Mouse (Mus musculus) limb, embryonic 11.5 days (tissue): ENCODE data around the gene B3galt4. TPM values are rescaled to one million over a fixed set of nuclear protein-coding genes. Genes with fewer than 3 reads are reported as not detected.
A peak's percentile ranks its signal among the peaks of the same experiment; 100 is the strongest.

Experiments
- ATAC-seq: fragments of 200-750 bp; cut with Nextera tagmentation; 2 replicates; pipeline ENCODE4 v1.8.0; 2017; ENCODE audit warnings: low read depth; ENCODE audit not compliant: insufficient number of reproducible peaks, low FRiP score, low TSS enrichment
- DNase-seq: peaks from one replicate; pipeline ENCODE4 v3.0.0-alpha.2; 2015; ENCODE audit warnings: low spot score
- H3K27ac ChIP-seq: fragments of 300-500 bp; sonication (generic); replicated peaks from 2 replicates; pipeline ENCODE4 v1.5.1; 2014; ENCODE audit warnings: low read depth, mild to moderate bottlenecking, low read length
- H3K27me3 ChIP-seq: fragments of 300-500 bp; sonication (generic); 2 replicates; pipeline ENCODE4 v1.6.1; 2014; ENCODE audit warnings: mild to moderate bottlenecking, low read length, mixed read lengths; ENCODE audit not compliant: control insufficient read depth, insufficient read depth
- H3K36me3 ChIP-seq: fragments of 300-500 bp; sonication (generic); 2 replicates; pipeline ENCODE4 v1.6.1; 2014; ENCODE audit warnings: mild to moderate bottlenecking, low read length, moderate library complexity, mixed read lengths; ENCODE audit not compliant: control insufficient read depth, insufficient read depth
- H3K4me1 ChIP-seq: fragments of 300-500 bp; sonication (generic); 2 replicates; pipeline ENCODE4 v1.6.1; 2014; ENCODE audit warnings: low read length, mixed read lengths; ENCODE audit not compliant: control insufficient read depth, insufficient read depth
- H3K4me2 ChIP-seq: fragments of 300-500 bp; sonication (generic); 2 replicates; pipeline ENCODE4 v1.6.1; 2014; ENCODE audit warnings: low read depth, mild to moderate bottlenecking, moderate library complexity; ENCODE audit not compliant: severe bottlenecking
- H3K4me3 ChIP-seq: fragments of 300-500 bp; sonication (generic); 2 replicates; pipeline ENCODE4 v1.5.1; 2014; ENCODE audit warnings: low read depth, low read length
- H3K9ac ChIP-seq: fragments of 300-500 bp; sonication (generic); 2 replicates; pipeline ENCODE4 v1.6.1; 2014; ENCODE audit warnings: mild to moderate bottlenecking, low read length
- H3K9me3 ChIP-seq: fragments of 300-500 bp; sonication (generic); 2 replicates; pipeline ENCODE4 v1.6.1; 2016; ENCODE audit warnings: low read length; ENCODE audit not compliant: control insufficient read depth
- WGBS: fragments of 180-500 bp; shearing (Covaris S2); extraction: QIAGEN DNeasy Blood & Tissue Kit; methylation state at CpG from one replicate; pipeline ENCODE4 v1.1.7; 2014; 5-methylcytosine and 5-hydroxymethylcytosine counted together
- polyA plus RNA-seq: library from polyadenylated mRNA; unstranded; fragments of >200 nt; fragmentation: Nextera tagmentation; extraction: Ambion mirVana; gene quantifications from 2 replicates; pipeline ENCODE4 v1.2.1, GENCODE M21; 2014

The B3galt4 gene
- polyA plus RNA-seq, 1 experiment from 2014 or later = 2.6 TPM

DNA sequence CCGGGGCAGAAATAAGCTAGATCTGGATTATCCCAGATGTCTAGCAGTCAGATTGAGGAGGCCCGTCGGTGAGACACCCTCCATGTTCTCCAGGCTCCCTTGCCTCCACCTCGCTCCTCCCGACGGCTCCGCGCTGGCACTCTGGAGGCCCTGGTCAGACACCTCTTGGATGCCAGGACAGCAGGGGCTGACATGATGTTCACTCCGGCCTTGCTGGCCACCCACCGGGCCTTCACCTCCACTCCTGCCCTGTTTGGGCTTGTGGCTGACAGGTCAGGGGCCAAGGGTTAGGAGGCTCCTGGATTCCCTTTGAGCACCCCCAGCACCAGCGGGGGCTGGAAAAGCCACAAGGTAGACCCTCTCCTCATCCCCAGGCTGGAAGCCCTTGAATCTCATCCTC, 19.3 kb downstream of the B3galt4 start:
- H3K4me1 ChIP-seq = peaks cover 15% of the 10 kb centered on the region
- no peak overlapping the region for H3K9ac ChIP-seq
- H3K4me3 ChIP-seq = no peak overlapping the region
- DNase-seq = no peak
- no peaks in the 10 kb centered on the region for H3K9me3 ChIP-seq
- H3K4me2 ChIP-seq = no peak overlapping the region
- H3K36me3 ChIP-seq = peaks cover 7% of the 10 kb centered on the region; the same call in 1 of the 2 replicates
- ATAC-seq = no peak
- H3K27me3 ChIP-seq = no peaks in the 10 kb centered on the region
- 92% methylated on average over 11 of the region's 11 CpGs for WGBS
- no peak overlapping the region for H3K27ac ChIP-seq

DNA sequence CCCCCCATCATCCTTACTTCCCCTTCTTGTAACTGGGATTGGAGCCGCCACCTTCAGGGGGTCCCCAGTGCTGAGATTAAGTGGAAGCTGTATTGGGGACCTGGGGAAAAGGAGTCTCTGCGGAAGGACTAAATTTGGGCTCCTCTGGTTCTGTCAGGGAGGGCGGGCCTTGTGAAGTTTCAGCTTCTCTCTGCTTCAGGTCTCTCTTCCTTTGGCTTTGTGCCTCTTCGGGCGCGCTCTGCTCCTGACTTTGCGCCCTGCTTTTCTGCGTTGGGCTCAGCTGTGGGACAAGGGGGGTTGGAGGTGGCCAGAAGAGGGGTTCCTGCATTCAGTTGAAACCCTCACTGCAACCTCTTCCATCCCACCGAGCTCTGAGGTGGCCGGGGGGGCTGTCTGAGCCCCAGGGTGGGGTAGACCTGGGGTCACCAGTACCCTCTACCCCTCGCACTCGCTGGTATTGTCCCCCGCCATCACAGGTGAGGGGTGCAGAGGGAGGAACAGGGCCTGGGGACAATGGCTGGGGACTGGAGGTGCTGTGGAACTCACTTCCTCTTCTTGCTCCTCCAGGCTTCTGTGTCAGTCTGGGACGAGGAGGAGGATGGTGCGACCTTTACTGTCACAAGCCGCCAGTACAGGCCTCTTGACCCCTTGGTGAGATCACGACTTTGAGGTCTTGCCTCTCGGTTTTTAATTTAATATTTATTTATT, 20.0 kb downstream of the B3galt4 start:
- Histone ChIP-seq H3K9me3 (no peaks in the 10 kb centered on the region), H3K4me2 (peak overlapping the region; percentile 99), H3K36me3 (0 out of 2 replicates have a peak, but pooled peaks cover 6% of the 10 kb centered on the region), H3K4me3 (peak overlapping the region; percentile 91), H3K9ac (peak overlapping the region; percentile 81), H3K4me1 (peaks cover 15% of the 10 kb centered on the region), H3K27me3 (no peaks in the 10 kb centered on the region), H3K27ac (no peak overlapping the region)
- no peak for DNase-seq
- no peak for ATAC-seq
- 32% methylated on average over 18 of the region's 18 CpGs for WGBS

DNA sequence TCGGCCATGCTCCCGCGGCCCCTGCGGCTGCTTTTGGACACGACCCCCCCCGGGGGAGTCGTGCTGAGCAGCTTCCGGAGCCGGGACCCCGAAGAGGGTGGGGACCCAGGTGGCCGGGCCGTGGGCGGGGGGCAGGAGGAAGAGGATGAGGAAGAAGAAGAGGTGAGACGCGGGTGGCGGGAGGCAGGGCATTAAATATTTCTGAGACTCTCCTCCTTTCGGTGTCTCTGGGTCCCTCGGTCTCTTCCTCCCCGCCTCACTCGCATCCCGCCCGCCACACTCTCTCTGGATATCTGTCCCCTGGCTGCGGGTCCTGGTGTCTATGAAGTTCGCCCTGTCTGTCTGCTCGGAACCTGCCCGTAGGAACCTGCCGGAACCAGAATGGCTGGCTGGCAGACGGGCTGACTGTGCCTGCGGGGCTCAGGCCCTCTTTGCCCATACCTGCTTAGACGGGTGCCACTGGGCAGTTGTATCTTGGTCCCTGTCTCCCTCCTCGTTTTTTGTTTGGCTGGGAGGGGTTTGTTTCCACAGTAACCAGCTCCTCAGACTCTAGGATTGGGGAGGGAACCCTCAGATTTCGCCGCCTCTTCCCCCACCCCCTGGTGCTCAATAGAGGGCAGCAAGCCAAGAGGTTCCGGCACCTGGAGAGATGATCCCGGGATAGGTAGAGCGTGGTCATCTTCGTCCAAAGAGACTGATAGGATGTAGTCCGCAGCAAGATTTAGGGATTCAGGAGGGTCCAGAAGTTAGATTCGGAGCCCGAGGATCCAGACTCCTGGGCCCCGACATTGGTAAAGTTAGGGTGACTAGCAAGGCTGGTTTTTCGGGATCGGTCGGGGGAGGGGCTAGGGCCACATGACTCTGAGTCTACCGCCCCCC, 20.8 kb downstream of the B3galt4 start:
- H3K4me2 ChIP-seq = peak overlapping the region; percentile 99
- H3K27me3 ChIP-seq = no peaks in the 10 kb centered on the region
- H3K4me1 ChIP-seq = peaks cover 15% of the 10 kb centered on the region
- ATAC-seq (no peak), DNase-seq (no peak)
- H3K27ac ChIP-seq = peak overlapping the region; percentile 87
- H3K9ac ChIP-seq = peak overlapping the region; percentile 81
- peak overlapping the region; percentile 91 for H3K4me3 ChIP-seq
- WGBS = under 1% methylated on average over 42 of the region's 45 CpGs
- H3K36me3 ChIP-seq = 0 out of 2 replicates have a peak, but pooled peaks cover 6% of the 10 kb centered on the region
- H3K9me3 ChIP-seq = no peaks in the 10 kb centered on the region

DNA sequence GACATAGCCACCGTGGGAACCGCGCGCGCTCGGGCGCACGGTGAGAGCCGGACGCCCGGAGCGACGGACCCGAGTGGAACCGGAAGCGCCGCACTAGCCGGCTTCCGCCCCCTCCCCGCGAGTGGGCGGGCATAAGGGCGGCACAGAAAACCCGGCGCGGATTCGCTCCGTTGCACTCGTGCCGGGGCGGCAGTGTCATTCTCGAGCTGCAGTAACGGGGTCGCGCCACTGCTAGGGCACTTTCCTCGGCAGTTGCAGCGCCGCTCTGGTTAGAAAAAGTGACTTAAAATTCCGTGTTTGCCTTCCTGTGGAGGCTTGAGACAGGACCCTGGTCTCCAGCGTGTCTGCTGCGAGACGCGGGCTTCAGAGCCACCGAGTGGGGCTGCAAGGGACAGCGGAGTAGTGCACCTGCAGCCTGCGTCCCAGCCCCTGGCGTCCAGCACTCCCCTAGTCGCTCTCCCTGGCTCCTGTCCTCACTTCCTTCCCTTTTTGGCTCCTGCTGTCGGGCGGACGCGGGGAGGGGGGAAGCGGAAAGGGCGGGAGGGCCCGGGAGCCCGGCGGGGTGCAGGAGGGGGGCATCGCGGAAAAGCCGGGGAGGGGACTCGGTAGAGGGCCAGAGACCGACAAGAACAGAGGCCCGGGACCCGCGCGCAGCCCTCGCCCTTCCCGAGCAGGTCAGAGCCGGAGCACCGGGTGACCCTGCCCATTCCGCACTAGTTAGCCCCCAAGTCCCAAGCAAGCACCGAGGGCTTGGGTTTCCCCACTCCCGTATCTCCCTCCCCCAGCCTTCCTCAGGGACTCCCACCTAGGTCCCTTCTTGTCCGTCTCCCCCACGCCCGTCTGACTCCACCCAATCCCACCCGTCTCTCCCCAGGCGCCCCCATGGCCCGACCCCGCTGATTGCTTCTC, 21.7 kb downstream of the B3galt4 start, which contains the start of gene Rgl2:
Gene Rgl2, plus strand, starts transcription at position 173 of the 909 bp plus-strand sequence.
- DNase-seq (peak; percentile 97), ATAC-seq (peak; percentile 73)
- no peaks in the 10 kb centered on the region for H3K9me3 ChIP-seq
- H3K4me3 ChIP-seq = peak within 1 kb of the TSS; percentile 91
- H3K9ac ChIP-seq = peak within 1 kb of the TSS; percentile 81
- H3K4me2 ChIP-seq = peak within 1 kb of the TSS; percentile 99
- no peaks in the 10 kb centered on the region for H3K27me3 ChIP-seq
- peak within 1 kb of the TSS; percentile 87 for H3K27ac ChIP-seq
- H3K4me1 ChIP-seq = peaks cover 15% of the 10 kb centered on the region
- H3K36me3 ChIP-seq = 0 out of 2 replicates have a peak, but pooled peaks cover 4% of the 10 kb centered on the region
- WGBS = under 1% methylated on average over 76 of the region's 80 CpGs

DNA sequence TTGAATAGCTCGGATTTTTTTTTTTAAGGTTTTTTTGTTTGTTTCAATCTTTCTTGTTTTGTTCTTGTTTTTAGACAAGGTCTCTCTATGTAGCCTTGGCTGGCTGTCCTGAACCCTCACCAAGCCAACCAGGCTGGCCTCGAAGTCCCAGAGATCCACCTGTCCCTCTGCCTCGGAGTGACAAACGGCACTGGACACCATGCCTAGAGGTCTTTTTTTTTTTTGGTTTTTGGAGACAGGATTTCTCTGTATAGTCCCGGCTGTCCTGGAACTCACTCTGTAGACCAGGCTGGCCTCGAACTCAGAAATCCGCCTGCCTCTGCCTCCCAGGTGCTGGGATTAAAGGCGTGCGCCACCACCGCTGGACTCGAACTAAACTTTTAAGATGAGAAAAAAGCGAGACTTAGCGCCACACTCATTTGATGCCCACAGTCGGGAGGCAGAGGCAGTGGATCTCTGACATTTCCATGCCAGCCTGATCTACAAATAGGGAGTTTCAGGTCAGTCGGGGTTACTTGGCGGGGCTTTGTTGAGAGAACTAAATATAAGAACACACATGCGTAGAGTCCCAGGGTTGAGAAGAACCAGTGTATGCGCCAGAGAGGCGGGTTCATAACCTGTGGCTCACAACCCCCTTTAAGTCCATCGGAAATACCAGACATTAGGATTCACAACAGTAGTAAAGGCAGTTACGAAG, 22.9 kb downstream of the B3galt4 start:
- 0 out of 2 replicates have a peak, but pooled peaks cover 2% of the 10 kb centered on the region for H3K36me3 ChIP-seq
- no peak overlapping the region for H3K27ac ChIP-seq
- H3K4me1 ChIP-seq = peaks cover 15% of the 10 kb centered on the region
- peak overlapping the region; percentile 73 for H3K9ac ChIP-seq
- no peaks in the 10 kb centered on the region for H3K9me3 ChIP-seq
- H3K4me3 ChIP-seq = peak overlapping the region; percentile 91
- peak overlapping the region; percentile 99 for H3K4me2 ChIP-seq
- no peak for ATAC-seq
- DNase-seq = no peak
- H3K27me3 ChIP-seq = no peaks in the 10 kb centered on the region
- 64% methylated on average over 21 of the region's 21 CpGs for WGBS

DNA sequence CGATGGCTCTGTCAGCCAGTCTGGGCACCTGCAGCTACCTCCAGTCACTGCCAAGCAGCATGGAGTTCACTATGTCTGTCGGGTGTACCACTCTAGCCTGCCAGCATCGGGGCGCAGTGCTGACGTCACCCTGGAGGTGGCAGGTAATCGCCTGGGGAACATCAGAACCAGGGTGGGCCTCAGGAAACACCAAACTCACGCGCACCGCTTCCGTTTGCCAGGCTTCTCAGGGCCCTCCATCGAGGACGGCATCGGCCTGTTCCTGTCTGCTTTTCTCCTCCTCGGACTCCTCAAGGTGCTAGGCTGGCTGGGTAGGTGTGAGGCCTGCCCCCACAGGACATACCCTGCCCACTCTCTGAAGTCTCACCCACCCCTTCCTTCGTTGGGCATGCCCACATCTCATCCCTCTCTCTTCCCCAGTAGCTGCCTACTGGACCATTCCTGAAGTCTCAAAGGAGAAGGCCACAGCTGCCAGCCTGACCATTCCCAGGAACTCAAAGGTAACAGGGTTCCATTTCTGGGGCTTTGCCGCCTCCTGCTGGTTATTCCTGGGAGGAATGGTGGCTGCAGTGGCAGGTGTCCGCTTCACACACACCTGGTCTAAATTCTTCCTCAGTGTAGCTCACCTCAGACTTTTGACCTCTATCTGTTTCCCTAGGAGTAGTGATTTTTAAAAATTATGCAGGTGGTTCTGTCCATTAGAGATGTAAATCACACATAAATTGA, 24.9 kb downstream of the B3galt4 start:
- H3K4me1 ChIP-seq = peaks cover 14% of the 10 kb centered on the region
- no peak overlapping the region for H3K9ac ChIP-seq
- no peaks in the 10 kb centered on the region for H3K27me3 ChIP-seq
- DNase-seq = peak; percentile 55
- no peak overlapping the region for H3K4me3 ChIP-seq
- WGBS = 73% methylated on average over 17 of the region's 17 CpGs
- 0 out of 2 replicates have a peak, but pooled peaks cover 2% of the 10 kb centered on the region for H3K36me3 ChIP-seq
- no peaks in the 10 kb centered on the region for H3K9me3 ChIP-seq
- ATAC-seq = no peak
- H3K4me2 ChIP-seq = no peak overlapping the region
- H3K27ac ChIP-seq = no peak overlapping the region

DNA sequence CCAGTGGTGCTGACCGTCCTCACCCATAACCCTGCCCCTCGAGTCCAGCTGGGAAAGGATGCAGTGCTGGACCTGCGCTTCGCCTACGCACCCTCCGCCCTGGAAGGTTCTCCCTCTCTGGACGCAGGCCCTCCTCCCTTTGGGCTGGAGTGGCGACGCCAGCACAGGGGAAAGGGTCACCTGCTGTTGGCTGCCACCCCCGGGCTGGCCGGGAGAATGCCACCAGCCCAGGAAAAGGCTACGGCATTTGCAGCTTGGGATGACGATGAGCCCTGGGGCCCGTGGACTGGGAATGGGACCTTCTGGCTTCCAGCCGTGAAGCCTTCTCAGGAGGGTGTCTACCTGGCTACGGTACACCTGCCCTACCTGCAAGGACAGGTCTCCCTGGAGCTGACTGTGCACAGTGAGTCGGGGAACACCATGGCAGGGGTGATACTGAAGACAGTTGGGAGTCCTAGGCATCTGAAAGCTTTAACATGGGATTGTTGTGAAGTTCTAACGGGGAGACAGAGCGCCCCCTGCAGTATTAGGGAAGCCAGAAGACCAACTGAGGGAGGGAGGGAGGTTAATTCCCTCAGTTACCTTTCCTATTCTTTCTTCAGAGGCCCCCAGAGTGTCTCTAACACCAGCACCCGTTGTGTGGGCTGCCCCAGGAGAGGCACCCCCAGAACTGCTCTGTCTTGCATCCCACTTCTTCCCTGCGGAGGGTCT, 25.7 kb downstream of the B3galt4 start:
- WGBS = 81% methylated on average over 21 of the region's 21 CpGs
- H3K36me3 ChIP-seq = 0 out of 2 replicates have a peak, but pooled peaks cover 2% of the 10 kb centered on the region
- H3K9me3 ChIP-seq = no peaks in the 10 kb centered on the region
- no peak overlapping the region for H3K4me3 ChIP-seq
- H3K4me1 ChIP-seq = 0 out of 2 replicates have a peak, but pooled peaks cover 8% of the 10 kb centered on the region
- H3K4me2 ChIP-seq = no peak overlapping the region
- no peak overlapping the region for H3K27ac ChIP-seq
- no peaks in the 10 kb centered on the region for H3K27me3 ChIP-seq
- no peak for DNase-seq
- H3K9ac ChIP-seq = no peak overlapping the region
- ATAC-seq = no peak
